Mouse (Mus musculus): ENCODE results near the gene Maats1. TPM values are rescaled to one million over a fixed set of nuclear protein-coding genes. Genes with fewer than 3 reads are reported as not detected.

Gene Maats1
- total RNA-seq (2021): 1 to 10 TPM in 1 of 2 experiments, under 1 TPM in 1; 0.89 to 1.0 TPM

- intact Hi-C loops (cut with DNase I): no loop called here
These were observed at the start of gene Maats1 for GRCm38 (mm10) chr16:38341396-38342324. Gene Maats1 (minus strand): TSS chr16:38342143.

GRCm38 (mm10) chr16:38390322-38390721, 48.4 kb upstream of the Maats1 start:
- intact Hi-C loops (cut with DNase I): no loop called here
- DNase-seq: no peak

More at GRCm38 (mm10) chr16:38341396-38342324, at the start of gene Maats1:
- peak; percentile 79 for DNase-seq

GRCm38 (mm10) chr16:38389284-38389893, 47.4 kb upstream of the Maats1 start:
- no peak for DNase-seq
- intact Hi-C loops (cut with DNase I): no loop called here

GRCm38 (mm10) chr16:38388757-38389156, 46.8 kb upstream of the Maats1 start:
- intact Hi-C loops (cut with DNase I): no loop called here
- DNase-seq: no peak

GRCm38 (mm10) chr16:38387389-38387788, 45.4 kb upstream of the Maats1 start:
- DNase-seq: no peak
- intact Hi-C loops (cut with DNase I): no loop called here

GRCm38 (mm10) chr16:38385700-38386099, 43.8 kb upstream of the Maats1 start:
- intact Hi-C loops (cut with DNase I): no loop called here

GRCm38 (mm10) chr16:38385184-38385634, 43.3 kb upstream of the Maats1 start:
- no peak for DNase-seq
- intact Hi-C loops (cut with DNase I): no loop called here

More at GRCm38 (mm10) chr16:38385700-38386099, 43.8 kb upstream of the Maats1 start:
- no peak for DNase-seq

- intact Hi-C loops (cut with DNase I): no loop called here
- no peak for DNase-seq
These were observed 41.7 kb upstream of the Maats1 start for GRCm38 (mm10) chr16:38383683-38384082.

GRCm38 (mm10) chr16:38379926-38380325, 38.0 kb upstream of the Maats1 start:
- intact Hi-C loops (cut with DNase I): no loop called here
- DNase-seq: no peak

GRCm38 (mm10) chr16:38379493-38379892, 37.5 kb upstream of the Maats1 start:
- no peak for DNase-seq
- intact Hi-C loops (cut with DNase I): no loop called here

GRCm38 (mm10) chr16:38379088-38379487, 37.1 kb upstream of the Maats1 start:
- intact Hi-C loops (cut with DNase I): no loop called here
- no peak for DNase-seq

- intact Hi-C loops (cut with DNase I): no loop called here
These were observed 36.6 kb upstream of the Maats1 start for GRCm38 (mm10) chr16:38378591-38378990.

GRCm38 (mm10) chr16:38377546-38377945, 35.6 kb upstream of the Maats1 start:
- intact Hi-C loops (cut with DNase I): no loop called here
- DNase-seq: no peak

More at GRCm38 (mm10) chr16:38378591-38378990, 36.6 kb upstream of the Maats1 start:
- DNase-seq: no peak

- DNase-seq: no peak
- intact Hi-C loops (cut with DNase I): no loop called here
These were observed 34.9 kb upstream of the Maats1 start for GRCm38 (mm10) chr16:38376841-38377249.

GRCm38 (mm10) chr16:38376163-38376840, 34.4 kb upstream of the Maats1 start:
- peak; percentile 58 for DNase-seq
- intact Hi-C loops (cut with DNase I): no loop called here

- intact Hi-C loops (cut with DNase I): no loop called here
- no peak for DNase-seq
These were observed 33.2 kb upstream of the Maats1 start for GRCm38 (mm10) chr16:38375182-38375581.

- DNase-seq: no peak
These were observed 32.6 kb upstream of the Maats1 start for GRCm38 (mm10) chr16:38374379-38375140.

GRCm38 (mm10) chr16:38373941-38374340, 32.0 kb upstream of the Maats1 start:
- DNase-seq: no peak
- intact Hi-C loops (cut with DNase I): no loop called here

More at GRCm38 (mm10) chr16:38374379-38375140, 32.6 kb upstream of the Maats1 start:
- intact Hi-C loops (cut with DNase I): no loop called here

GRCm38 (mm10) chr16:38373439-38373838, 31.5 kb upstream of the Maats1 start:
- no peak for DNase-seq
- intact Hi-C loops (cut with DNase I): no loop called here

GRCm38 (mm10) chr16:38372876-38373275, 30.9 kb upstream of the Maats1 start:
- intact Hi-C loops (cut with DNase I): no loop called here
- DNase-seq: no peak
